Mouse (Mus musculus) intestine, embryonic 16.5 days (tissue): ENCODE data around the gene Ankrd13c. TPM values are rescaled to one million over a fixed set of nuclear protein-coding genes. Genes with fewer than 3 reads are reported as not detected.
A peak's percentile ranks its signal among the peaks of the same experiment; 100 is the strongest.

Source experiments
- ATAC-seq: fragments of 200-750 bp; cut with Nextera tagmentation; 2 replicates; pipeline ENCODE4 v1.8.0; 2017; ENCODE audit warnings: moderate TSS enrichment, moderate library complexity
- H3K27ac ChIP-seq: fragments of 300-500 bp; sonication (generic); 2 replicates; pipeline ENCODE4 v1.5.1; 2014; ENCODE audit warnings: mild to moderate bottlenecking, low read length
- H3K27me3 ChIP-seq: fragments of 300-500 bp; sonication (generic); replicated peaks from 2 replicates; pipeline ENCODE4 v1.6.1; 2014; ENCODE audit warnings: low read length, control low read depth, mixed read lengths; ENCODE audit not compliant: control insufficient read depth, insufficient read depth
- H3K36me3 ChIP-seq: fragments of 300-500 bp; sonication (generic); 2 replicates; pipeline ENCODE4 v1.6.1; 2014; ENCODE audit warnings: low read length, control low read depth; ENCODE audit not compliant: control insufficient read depth, insufficient read depth
- H3K4me1 ChIP-seq: fragments of 300-500 bp; sonication (generic); 2 replicates; pipeline ENCODE4 v1.6.1; 2014; ENCODE audit warnings: low read length, control low read depth, mixed read lengths; ENCODE audit not compliant: control insufficient read depth, insufficient read depth
- H3K4me2 ChIP-seq: fragments of 300-500 bp; sonication (generic); 2 replicates; pipeline ENCODE4 v1.6.1; 2014; ENCODE audit warnings: low read depth, low read length, control low read depth
- H3K4me3 ChIP-seq: fragments of 300-500 bp; sonication (generic); 2 replicates; pipeline ENCODE4 v1.5.1; 2014; ENCODE audit warnings: mild to moderate bottlenecking, low read length
- H3K9ac ChIP-seq: fragments of 300-500 bp; sonication (generic); 2 replicates; pipeline ENCODE4 v1.6.1; 2014; ENCODE audit warnings: low read depth, low read length
- H3K9me3 ChIP-seq: fragments of 300-500 bp; sonication (generic); 2 replicates; pipeline ENCODE4 v1.6.1; 2016; ENCODE audit warnings: low read length, control low read depth; ENCODE audit not compliant: control insufficient read depth
- WGBS: fragments of 180-500 bp; shearing (Covaris S2); extraction: QIAGEN DNeasy Blood & Tissue Kit; methylation state at CpG from one replicate; pipeline ENCODE4 v1.1.7; 2014; 5-methylcytosine and 5-hydroxymethylcytosine counted together
- polyA plus RNA-seq: library from polyadenylated mRNA; unstranded; fragments of >200 nt; fragmentation: Nextera tagmentation; extraction: Ambion mirVana; gene quantifications from 2 replicates; pipeline ENCODE4 v1.2.1, GENCODE M21; 2015

Ankrd13c gene
- polyA plus RNA-seq, 1 experiment from 2014 or later = 15.8 TPM

GRCm38 (mm10) chr3:157938585-157938984 is 8.5 kb upstream of the Ankrd13c start:
- no peak for ATAC-seq
- 75% methylated on average over 2 of the region's 2 CpGs for WGBS

GRCm38 (mm10) chr3:157947383-157948280 is 593 bp downstream of the Ankrd13c start:
- WGBS = under 1% methylated on average over 80 of the region's 93 CpGs
- no peaks in the 10 kb centered on the region for H3K27me3 ChIP-seq
- H3K4me3 ChIP-seq = peak overlapping the region; percentile 99
- H3K27ac ChIP-seq = peak overlapping the region; percentile 98
- H3K4me1 ChIP-seq = peaks cover 6% of the 10 kb centered on the region; the same call in 1 of the 2 replicates
- no peaks in the 10 kb centered on the region for H3K36me3 ChIP-seq
- peak overlapping the region; percentile 96 for H3K9ac ChIP-seq
- no peaks in the 10 kb centered on the region for H3K9me3 ChIP-seq
- peak overlapping the region; percentile 65 for H3K4me2 ChIP-seq
- peak; percentile 81 for ATAC-seq

More at GRCm38 (mm10) chr3:157938585-157938984, 8.5 kb upstream of the Ankrd13c start:
- Histone ChIP-seq H3K4me1 (no peaks in the 10 kb centered on the region), H3K4me3 (no peak overlapping the region), H3K4me2 (no peak overlapping the region), H3K27me3 (no peaks in the 10 kb centered on the region), H3K9ac (no peak overlapping the region), H3K27ac (no peak overlapping the region), H3K36me3 (no peaks in the 10 kb centered on the region), H3K9me3 (no peaks in the 10 kb centered on the region)

GRCm38 (mm10) chr3:157952716-157953115 is 5.7 kb downstream of the Ankrd13c start:
- Histone ChIP-seq H3K27ac (no peak overlapping the region), H3K9me3 (no peaks in the 10 kb centered on the region), H3K4me1 (peaks cover 3% of the 10 kb centered on the region; the same call in 1 of the 2 replicates), H3K9ac (no peak overlapping the region), H3K4me3 (no peak overlapping the region), H3K4me2 (no peak overlapping the region), H3K36me3 (no peaks in the 10 kb centered on the region), H3K27me3 (no peaks in the 10 kb centered on the region)
- ATAC-seq = no peak
- 82% methylated on average over 2 of the region's 2 CpGs for WGBS

- 81% methylated on average over 2 of the region's 2 CpGs for WGBS
- Histone ChIP-seq H3K4me3 (no peak overlapping the region), H3K27me3 (no peaks in the 10 kb centered on the region), H3K4me1 (no peaks in the 10 kb centered on the region), H3K9me3 (no peaks in the 10 kb centered on the region), H3K9ac (no peak overlapping the region), H3K4me2 (no peak overlapping the region), H3K27ac (no peak overlapping the region), H3K36me3 (no peaks in the 10 kb centered on the region)
- ATAC-seq = no peak
Measured at GRCm38 (mm10) chr3:157955466-157955865, 8.4 kb downstream of the Ankrd13c start.

- H3K9me3 ChIP-seq = no peaks in the 10 kb centered on the region
- no peaks in the 10 kb centered on the region for H3K27me3 ChIP-seq
- H3K27ac ChIP-seq = no peak overlapping the region
- no peaks in the 10 kb centered on the region for H3K36me3 ChIP-seq
- H3K4me2 ChIP-seq = no peak overlapping the region
- no peak overlapping the region for H3K9ac ChIP-seq
- WGBS = 89% methylated on average over 3 of the region's 3 CpGs
- H3K4me3 ChIP-seq = no peak overlapping the region
- ATAC-seq = no peak
- no peaks in the 10 kb centered on the region for H3K4me1 ChIP-seq
Measured at GRCm38 (mm10) chr3:157956201-157956600, 9.2 kb downstream of the Ankrd13c start.

- no peak for ATAC-seq
- Histone ChIP-seq H3K36me3 (no peaks in the 10 kb centered on the region), H3K27me3 (no peaks in the 10 kb centered on the region), H3K9me3 (no peaks in the 10 kb centered on the region), H3K4me1 (no peaks in the 10 kb centered on the region), H3K9ac (no peak overlapping the region), H3K27ac (no peak overlapping the region), H3K4me2 (no peak overlapping the region), H3K4me3 (no peak overlapping the region)
Measured at GRCm38 (mm10) chr3:157957320-157957719, 10.3 kb downstream of the Ankrd13c start.

- Histone ChIP-seq H3K9ac (no peak overlapping the region), H3K27me3 (no peaks in the 10 kb centered on the region), H3K36me3 (peaks cover 5% of the 10 kb centered on the region; the same call in 1 of the 2 replicates), H3K4me1 (no peaks in the 10 kb centered on the region), H3K27ac (no peak overlapping the region), H3K9me3 (no peaks in the 10 kb centered on the region), H3K4me2 (no peak overlapping the region), H3K4me3 (no peak overlapping the region)
- WGBS = 87% methylated on average over 2 of the region's 2 CpGs
- no peak for ATAC-seq
Measured at GRCm38 (mm10) chr3:157971151-157971550, 24.1 kb downstream of the Ankrd13c start.

GRCm38 (mm10) chr3:157973236-157973635 is 26.2 kb downstream of the Ankrd13c start:
- Histone ChIP-seq H3K27me3 (no peaks in the 10 kb centered on the region), H3K4me3 (no peak overlapping the region), H3K9me3 (no peaks in the 10 kb centered on the region), H3K4me2 (no peak overlapping the region), H3K4me1 (no peaks in the 10 kb centered on the region), H3K36me3 (peaks cover 5% of the 10 kb centered on the region; the same call in 1 of the 2 replicates), H3K9ac (no peak overlapping the region), H3K27ac (no peak overlapping the region)
- WGBS = 99% methylated on average over 2 of the region's 2 CpGs
- ATAC-seq = no peak

GRCm38 (mm10) chr3:157979619-157980018 is 32.6 kb downstream of the Ankrd13c start:
- Histone ChIP-seq H3K27me3 (no peaks in the 10 kb centered on the region), H3K4me2 (no peak overlapping the region), H3K27ac (no peak overlapping the region), H3K9me3 (no peaks in the 10 kb centered on the region), H3K4me3 (no peak overlapping the region), H3K9ac (no peak overlapping the region), H3K36me3 (no peaks in the 10 kb centered on the region), H3K4me1 (no peaks in the 10 kb centered on the region)
- no peak for ATAC-seq
